23 mouse cellular contexts compared by ENCODE assay signal in genomic region chr10:67223942-67224341, GRCm38 (mm10).
DNase-seq lines count a peak whose midpoint lies in the region; ATAC-seq and TF ChIP-seq lines count a peak whose summit lies in the region.
"Had no signal": no experiment of that assay in that cellular context is flagged by ENCODE, and none has a peak within 500 bp of the region (broad histone marks: within the 10 kb centered on the region; RNA-seq: fewer than 3 reads in every experiment).

No protein-coding gene starts in this region.

- TF ChIP-seq POLR2A in CH12.LX (IDR thresholded peaks at IDR 0.05; ENCODE audit: low read depth, low read length) = no peak

- peaks cover 3 to 49% of the 10 kb centered on the region in 2 experiments for H3K4me1 ChIP-seq in CH12.LX (ENCODE audit: control insufficient read depth in 1 of 2, insufficient read depth in 2 of 2)
- H3K4me1 ChIP-seq in forebrain, postnatal 0 days (ENCODE audit: insufficient read depth) = no peaks in the 10 kb centered on the region

- no peak overlapping the region for H3K4me2 ChIP-seq in CH12.LX (ENCODE audit: insufficient read depth, low read depth, poor library complexity, severe bottlenecking)
- H3K4me2 ChIP-seq in forebrain, postnatal 0 days (ENCODE audit: low read depth) = no peak overlapping the region
- H3K4me2 ChIP-seq: forebrain, embryonic 15.5 days; heart, embryonic 15.5 days; kidney, embryonic 15.5 days had no signal

- no peak for TF ChIP-seq CTCF in CH12.LX (conservative IDR thresholded peaks at IDR 0.05 in 1 of 2, IDR thresholded peaks at IDR 0.05 in 1 of 2; ENCODE audit: low read depth in 2 of 2, low read length in 2 of 2)
- TF ChIP-seq CTCF in forebrain, postnatal 0 days (IDR thresholded peaks at IDR 0.05; ENCODE audit: low read depth) = no peak

- no peak overlapping the region for H3K27ac ChIP-seq in CH12.LX (ENCODE audit: insufficient read depth, low read depth)
- no peak overlapping the region for H3K27ac ChIP-seq in forebrain, postnatal 0 days (ENCODE audit: low read depth, low read length)
- H3K27ac ChIP-seq: forebrain, embryonic 15.5 days; heart, embryonic 15.5 days; kidney, embryonic 15.5 days had no signal

- TF ChIP-seq RAD21 in CH12.LX (IDR thresholded peaks at IDR 0.05; ENCODE audit: low read depth, low read length) = no peak

- ATAC-seq in forebrain, postnatal 0 days = no peak
- ATAC-seq: forebrain, embryonic 15.5 days; hindbrain, embryonic 16.5 days; intestine, embryonic 16.5 days; liver, postnatal 0 days; midbrain, embryonic 16.5 days had no signal

- no peak overlapping the region for H3K4me3 ChIP-seq in CH12.LX (replicated peaks in 1 of 3; ENCODE audit: low read depth in 2 of 3, low read length in 2 of 3, poor library complexity in 1 of 3)
- H3K4me3 ChIP-seq in forebrain, postnatal 0 days (ENCODE audit: low read depth, low read length) = no peak overlapping the region
- H3K4me3 ChIP-seq: forebrain, embryonic 15.5 days; heart, embryonic 15.5 days; kidney, embryonic 15.5 days had no signal

- H3K79me2 ChIP-seq in CH12.LX (replicated peaks; ENCODE audit: control insufficient read depth, extremely low read depth, insufficient read depth, poor library complexity, severe bottlenecking) = peaks cover 71% of the 10 kb centered on the region

- dilution Hi-C loops in CH12.LX (cut with MboI; ENCODE audit: extremely low pct_ligation_motif_present, extremely low pct_unique_long_range_greater_than_20kb, low sequenced_read_pairs) = no loop called here

- H3K27me3 ChIP-seq in CH12.LX (replicated peaks) = no peaks in the 10 kb centered on the region
- H3K27me3 ChIP-seq in forebrain, postnatal 0 days (ENCODE audit: insufficient read depth, low read length) = no peaks in the 10 kb centered on the region
- H3K27me3 ChIP-seq: forebrain, embryonic 15.5 days; heart, embryonic 15.5 days; kidney, embryonic 15.5 days had no signal

- H3K36me3 ChIP-seq in CH12.LX (replicated peaks in 1 of 2; ENCODE audit: control insufficient read depth in 1 of 2, insufficient read depth in 1 of 2, low read length in 1 of 2) = peaks cover 68 to 88% of the 10 kb centered on the region in 2 experiments
- peaks cover 48% of the 10 kb centered on the region for H3K36me3 ChIP-seq in forebrain, postnatal 0 days (ENCODE audit: insufficient read depth)

- H3K9ac ChIP-seq in CH12.LX (ENCODE audit: insufficient read depth, low read depth) = no peak overlapping the region
- H3K9ac ChIP-seq in forebrain, postnatal 0 days = no peak overlapping the region
- H3K9ac ChIP-seq: forebrain, embryonic 15.5 days; heart, embryonic 15.5 days; kidney, embryonic 15.5 days; liver, postnatal 0 days had no signal

- WGBS in forebrain, postnatal 0 days = 80% methylated on average over 3 of the region's 4 CpGs

- no peak for TF ChIP-seq EP300 in CH12.LX (IDR thresholded peaks at IDR 0.05; ENCODE audit: low read length)

- DNase-seq in embryo, embryonic 10 days (ENCODE audit: low spot score) = peak; percentile 52
- DNase-seq in embryo, embryonic 9.5 days (ENCODE audit: extremely low spot score) = no peak
- DNase-seq in CH12.LX (ENCODE audit: extremely low read depth) (no peak), R1 (ENCODE audit: low read depth, low spot score) (peak; percentile 85)
- peak; percentile 65 for DNase-seq in fibroblast of lung, adult 2 months (ENCODE audit: low read depth)
- no peak for DNase-seq in layer of hippocampus, adult 11-12 months (ENCODE audit: low spot score)
- no peak for DNase-seq in forebrain, postnatal 0 days
- no peak for DNase-seq in retina, embryonic 14.5 days (ENCODE audit: low spot score)
- DNase-seq: adrenal gland, adult 2 months; cerebellum, adult 8-10 months; gastrocnemius, postnatal 25 days; liver; liver, postnatal 0 days; lung, postnatal 14 days; retina, postnatal 1 day; right cerebral cortex, postnatal 4 days; thymus, postnatal 25 days had no signal

- H3K9me3 ChIP-seq in CH12.LX (replicated peaks; ENCODE audit: low read length) = no peaks in the 10 kb centered on the region
- H3K9me3 ChIP-seq in forebrain, postnatal 0 days (ENCODE audit: low read length) = no peaks in the 10 kb centered on the region
- H3K9me3 ChIP-seq: forebrain, embryonic 15.5 days; heart, embryonic 15.5 days; kidney, embryonic 15.5 days had no signal

- in situ Hi-C loops in CH12.LX (cut with MboI; ENCODE audit: low pct_ligation_motif_present, low pct_unique_long_range_greater_than_20kb, low sequenced_read_pairs) = no loop called here

TF ChIP-seq in CH12.LX, 34 proteins besides CTCF, POLR2A, EP300 and RAD21:
- TF ChIP-seq ZNF384 (IDR thresholded peaks at IDR 0.05; ENCODE audit: low read depth, low read length) (peak; percentile 67), MXI1 (IDR thresholded peaks at IDR 0.05; ENCODE audit: low read depth, low read length) (no peak), MEF2A (IDR thresholded peaks at IDR 0.05; ENCODE audit: borderline replicate concordance, low read depth, low read length) (no peak)
TF ChIP-seq in CH12.LX: peak in this region for 1.

Comparison
In these comparisons a context has a peak if more than half of its experiments do, and no peak if none do; other contexts are left out.
1. DNase-seq: peak in embryo, embryonic 10 days (single experiment), R1 (single experiment) and fibroblast of lung, adult 2 months (single experiment); none in embryo, embryonic 9.5 days (single experiment), CH12.LX (single experiment), layer of hippocampus, adult 11-12 months (single experiment), forebrain, postnatal 0 days (single experiment) and retina, embryonic 14.5 days (single experiment).